Mouse (Mus musculus) gastrocnemius, postnatal 10 days (tissue): Measurements from ENCODE around the gene Ppm1m. TPM values are rescaled to one million over a fixed set of nuclear protein-coding genes. Genes with fewer than 3 reads are reported as not detected.
A peak's percentile ranks its signal among the peaks of the same experiment; 100 is the strongest.

Experiments used
- DNase-seq: peaks from one replicate; pipeline ENCODE4 v3.0.0; 2021; ENCODE audit warnings: mixed read lengths
- total RNA-seq, 2 experiments: library from RNA; stranded (reverse); gene quantifications; 2 replicates each; pipeline ENCODE4 v1.2.3; 2021

The Ppm1m gene
- total RNA-seq, 2 experiments from 2014 or later, result 8.0 to 10.0 TPM

GRCm38 (mm10) chr9:106220894-106221523 lies 21.5 kb upstream of the Ppm1m start:
- no peak for DNase-seq

- DNase-seq, result no peak
Observed at GRCm38 (mm10) chr9:106216971-106217370, 17.4 kb upstream of the Ppm1m start.

DNA sequence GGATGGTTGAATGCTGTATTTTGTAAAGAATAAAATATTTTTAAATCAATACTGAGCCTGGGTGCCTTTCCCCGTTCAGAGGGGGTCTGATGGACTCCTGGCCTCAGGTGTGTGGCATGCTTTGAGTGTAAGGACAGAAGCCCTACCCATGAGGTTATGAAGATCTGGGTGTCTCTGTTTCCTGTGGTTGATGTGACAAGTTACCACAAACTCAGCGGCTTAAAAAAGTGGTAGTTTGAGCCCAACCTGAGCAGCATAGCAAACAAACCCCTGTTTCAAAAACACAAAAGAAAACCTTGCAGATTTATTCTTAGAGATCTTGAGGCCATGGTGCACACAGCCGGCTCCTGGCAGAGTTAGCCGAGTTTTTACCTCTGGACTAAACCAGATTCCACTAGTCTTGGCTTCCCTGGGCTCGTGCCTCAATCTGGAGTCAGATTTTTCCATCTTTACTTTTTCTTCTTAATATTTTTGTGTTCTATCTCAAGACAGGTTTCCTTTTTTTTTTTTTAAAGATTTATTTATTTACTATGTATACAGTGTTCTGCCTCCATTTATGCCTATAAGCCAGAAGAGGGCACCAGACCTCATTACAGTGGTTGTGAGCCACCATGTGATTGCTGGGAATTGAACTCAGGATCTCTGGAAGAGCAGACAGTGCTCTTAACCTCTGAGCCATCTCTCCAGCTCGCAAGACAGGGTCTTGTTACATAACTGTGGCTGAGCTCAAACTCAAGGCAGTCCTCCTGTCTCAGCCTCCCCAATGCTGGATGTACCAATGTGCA lies 16.0 kb upstream of the Ppm1m start:
- DNase-seq, result no peak

DNA sequence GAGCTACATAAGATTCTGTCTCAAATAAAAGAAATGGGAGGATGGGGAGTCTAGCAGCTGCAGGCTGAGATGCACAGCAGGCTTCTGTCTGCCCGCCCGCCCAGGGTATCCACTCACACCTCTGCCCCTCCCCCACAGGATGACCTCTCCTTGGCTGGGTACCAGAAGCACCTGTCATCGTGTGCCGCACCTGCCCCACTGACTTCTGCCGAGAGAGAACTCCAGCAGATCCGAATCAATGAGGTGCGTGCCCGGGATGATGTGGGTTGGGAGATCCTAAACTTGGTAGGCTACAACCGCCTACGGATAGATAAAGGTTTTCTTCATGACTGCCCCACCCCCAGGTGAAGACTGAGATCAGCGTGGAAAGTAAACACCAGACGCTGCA lies 13.0 kb upstream of the Ppm1m start:
- DNase-seq, result no peak

DNA sequence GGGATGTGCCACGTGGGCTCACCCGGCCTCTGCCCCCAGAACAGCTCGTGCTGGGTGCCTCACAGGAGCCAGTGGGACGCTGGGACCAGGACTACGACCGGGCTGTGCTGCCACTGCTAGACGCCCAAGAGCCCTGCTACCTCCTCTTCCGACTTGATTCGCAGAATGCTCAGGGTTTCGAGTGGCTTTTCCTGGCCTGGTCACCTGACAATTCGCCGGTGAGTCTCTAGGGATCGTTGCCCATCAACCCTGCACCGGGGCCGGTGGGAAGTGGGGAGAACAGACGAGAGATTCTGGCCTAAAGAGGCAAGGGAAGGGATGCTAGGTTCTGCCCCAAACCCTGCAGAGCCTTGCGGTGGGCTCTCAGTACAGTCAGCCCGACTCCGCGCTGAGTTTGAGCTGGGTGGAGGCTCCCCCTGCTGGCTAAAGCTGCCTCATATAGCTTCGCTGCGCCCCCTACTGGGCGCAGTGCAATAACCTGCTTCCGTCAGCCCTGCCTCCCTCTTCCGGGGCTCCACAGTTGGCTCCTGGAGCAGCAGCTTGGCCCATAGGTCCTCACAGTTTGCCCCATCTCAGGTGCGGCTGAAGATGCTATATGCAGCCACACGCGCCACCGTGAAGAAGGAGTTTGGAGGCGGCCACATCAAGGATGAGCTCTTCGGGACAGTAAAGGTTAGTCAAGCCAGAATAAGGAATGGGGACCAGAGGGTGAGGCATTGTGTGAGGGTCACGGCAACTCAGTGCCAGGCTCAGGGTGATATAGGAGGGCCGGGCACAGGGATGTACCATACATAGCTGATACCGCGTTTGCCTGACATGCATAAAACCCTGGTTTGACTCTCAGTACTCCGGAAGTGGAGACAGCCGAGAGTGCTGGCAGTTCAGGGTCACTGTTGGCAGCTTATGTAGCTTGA lies 12.4 kb upstream of the Ppm1m start:
- peak; percentile 90 for DNase-seq

GRCm38 (mm10) chr9:106210853-106211609 lies 11.5 kb upstream of the Ppm1m start:
- no peak for DNase-seq

DNA sequence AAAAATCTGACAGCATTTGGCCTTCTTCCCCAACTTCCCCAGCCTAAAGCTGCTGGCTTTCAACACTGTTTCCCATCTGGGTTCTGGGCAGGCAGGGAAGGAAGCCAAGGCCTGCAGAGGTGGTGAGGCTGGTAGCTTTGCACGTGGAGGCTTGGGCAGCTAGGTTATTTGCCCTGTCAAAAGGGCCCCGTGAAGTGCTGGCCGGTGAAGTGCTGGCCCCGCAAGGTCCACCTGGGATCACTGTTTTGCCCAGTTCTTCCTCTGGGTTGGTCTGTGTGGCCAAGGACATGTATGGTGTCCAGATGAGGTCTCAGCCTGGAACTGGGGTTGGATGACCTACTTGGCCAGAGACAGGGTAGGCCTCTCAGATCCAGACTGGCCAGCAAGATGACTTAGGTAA lies 10.4 kb upstream of the Ppm1m start:
- no peak for DNase-seq

DNA sequence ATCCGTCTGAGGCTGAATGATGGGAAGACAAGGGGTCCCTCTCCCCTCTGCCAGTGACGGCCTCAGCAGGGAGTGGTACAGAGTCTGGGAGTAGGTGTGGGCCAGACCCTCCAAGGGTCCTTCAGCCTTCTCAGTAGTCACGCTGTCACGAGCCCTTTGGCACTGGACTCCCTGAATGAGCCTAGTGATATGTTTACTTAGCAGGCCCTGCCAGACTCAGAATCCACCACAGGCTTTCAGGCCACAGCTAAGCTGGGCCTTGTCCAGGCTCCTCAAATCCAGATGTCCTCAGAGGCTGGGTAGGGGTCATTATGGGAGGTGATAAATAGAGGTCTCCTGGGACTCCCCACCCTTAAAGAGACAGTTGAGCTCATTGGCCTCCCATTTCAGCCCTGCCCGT lies 8.6 kb upstream of the Ppm1m start:
- DNase-seq, result no peak

- peak; percentile 42 for DNase-seq
Observed at GRCm38 (mm10) chr9:106206515-106206914, 7.0 kb upstream of the Ppm1m start.

- DNase-seq, result no peak
Observed at GRCm38 (mm10) chr9:106205713-106206290, 6.3 kb upstream of the Ppm1m start.

- DNase-seq, result peak; percentile 47
Observed at GRCm38 (mm10) chr9:106203990-106204851, 4.7 kb upstream of the Ppm1m start.

DNA sequence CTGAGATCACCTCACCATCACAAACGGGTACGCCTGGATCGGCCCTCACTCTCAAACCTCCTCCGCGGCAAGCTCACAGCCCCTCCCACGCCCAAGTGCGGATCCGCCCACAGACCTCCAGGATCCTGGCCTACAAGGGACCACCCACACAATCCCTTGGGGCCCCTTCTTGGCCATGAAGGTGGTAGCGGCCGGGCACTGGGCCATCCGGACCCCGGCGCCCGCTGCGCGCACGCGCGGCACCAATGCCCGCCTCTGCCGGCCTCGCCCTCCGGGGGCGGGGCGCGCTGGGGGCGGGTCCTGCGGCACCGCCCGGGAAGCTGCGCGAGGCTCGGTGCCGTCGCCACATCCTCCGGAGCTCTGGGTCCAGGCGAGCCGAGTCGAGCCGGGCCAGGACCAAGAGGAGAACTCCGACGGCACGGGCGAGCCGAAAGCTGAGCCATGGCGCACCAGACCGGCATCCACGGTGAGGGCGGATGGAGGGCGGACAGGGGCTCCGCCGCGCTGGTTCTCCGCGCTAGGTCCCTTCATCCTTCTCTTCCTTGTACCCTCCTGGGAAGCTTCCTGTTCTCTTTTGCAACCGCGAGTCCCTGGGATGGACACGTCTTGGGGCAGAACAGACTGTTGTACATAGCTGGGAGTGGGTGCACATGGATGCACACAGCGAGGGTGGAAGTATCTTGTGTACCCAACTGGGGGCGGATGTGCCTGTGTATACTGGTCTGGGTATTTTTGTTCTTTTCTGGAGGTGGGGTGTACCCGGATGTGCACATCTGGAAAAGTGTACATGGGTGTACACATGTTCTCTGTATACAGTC lies 3.5 kb upstream of the Ppm1m start, which contains the start of gene Twf2:
Gene Twf2 (plus strand): TSS at position 290 of the 818 bp plus-strand sequence.
- DNase-seq, result peak; percentile 87

- no peak for DNase-seq
Observed at GRCm38 (mm10) chr9:106201895-106202294, 2.3 kb upstream of the Ppm1m start.

DNA sequence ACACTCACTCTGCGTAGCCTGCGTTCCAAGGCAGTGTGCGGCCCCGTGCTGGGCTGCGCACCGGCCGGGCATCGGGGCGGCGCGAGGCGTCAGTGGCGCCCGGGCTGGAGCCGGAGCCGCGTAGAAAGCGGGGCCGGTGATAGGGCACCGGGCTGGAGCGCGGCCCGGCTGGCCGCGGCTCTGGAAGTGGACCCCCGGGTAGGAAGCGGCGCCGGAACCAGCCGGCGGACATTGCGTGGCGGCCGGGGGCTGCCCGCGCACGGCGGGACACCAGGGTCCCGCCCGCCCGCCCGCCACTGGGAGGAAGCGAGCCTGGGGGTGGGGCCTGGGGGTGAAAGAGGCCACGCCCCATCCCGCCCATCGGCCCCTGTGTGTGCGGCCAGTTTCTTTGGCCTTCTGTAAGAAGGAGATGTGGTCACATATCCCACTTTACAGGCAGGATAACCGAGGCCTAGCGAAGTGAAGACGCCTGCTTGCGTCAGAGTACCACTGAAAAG lies 536 bp downstream of the Ppm1m start:
- peak; percentile 79 for DNase-seq

DNA sequence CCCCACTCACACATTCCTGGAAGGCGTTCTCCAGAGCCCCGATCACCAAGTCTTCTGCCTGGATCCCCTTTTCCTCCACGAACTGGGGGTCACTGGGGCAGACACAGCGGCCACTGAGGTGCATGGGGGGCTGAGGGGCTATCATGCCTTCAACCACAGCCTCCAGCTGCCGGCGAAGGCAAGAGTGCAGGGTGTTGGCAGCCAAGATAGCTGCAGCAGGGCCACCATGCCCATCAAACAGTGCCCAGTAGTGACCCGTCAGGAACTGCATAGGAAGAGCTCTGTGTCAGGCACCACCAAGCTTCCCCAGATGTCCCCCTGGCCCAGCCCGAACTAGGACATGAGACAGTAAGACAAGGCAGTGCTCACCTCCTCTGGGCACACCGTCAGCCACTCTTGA lies 1.8 kb downstream of the Ppm1m start:
- DNase-seq, result no peak

DNA sequence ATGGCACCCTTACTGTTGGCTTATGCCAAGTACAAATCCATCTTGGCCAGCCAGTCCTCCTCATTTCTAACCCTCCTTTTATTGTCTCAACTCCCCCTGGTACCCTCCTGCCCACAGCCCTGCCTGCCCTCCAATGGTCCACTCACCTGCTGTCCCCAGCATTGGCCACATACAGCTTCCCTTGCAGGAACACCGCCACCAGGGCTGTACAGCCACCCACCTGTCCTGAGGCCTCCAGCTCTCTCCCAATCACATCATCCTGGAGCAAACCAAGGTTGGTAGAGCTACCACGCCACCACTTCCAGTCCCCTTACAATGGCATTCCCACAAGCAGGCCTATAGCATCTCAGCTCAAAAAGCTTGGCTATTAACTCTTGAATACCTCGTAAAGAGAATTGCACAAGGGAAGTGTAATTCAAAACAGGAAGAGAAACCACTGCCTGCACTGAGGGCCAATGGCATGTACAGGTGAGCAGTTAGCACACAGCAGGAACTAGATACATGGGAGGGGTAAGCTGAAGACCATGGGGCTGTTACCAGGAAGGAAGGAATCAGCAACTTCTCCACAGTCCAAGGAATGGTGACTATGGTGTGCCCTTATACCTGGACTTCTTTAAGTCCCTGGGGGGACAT lies 2.3 kb downstream of the Ppm1m start:
- DNase-seq, result no peak

- no peak for DNase-seq
Observed at GRCm38 (mm10) chr9:106195693-106196092, 3.9 kb downstream of the Ppm1m start.

- DNase-seq, result no peak
Observed at GRCm38 (mm10) chr9:106193930-106194807, 5.4 kb downstream of the Ppm1m start.
